Mouse (Mus musculus): ENCODE measurements around the gene Shisa5.

DNA sequence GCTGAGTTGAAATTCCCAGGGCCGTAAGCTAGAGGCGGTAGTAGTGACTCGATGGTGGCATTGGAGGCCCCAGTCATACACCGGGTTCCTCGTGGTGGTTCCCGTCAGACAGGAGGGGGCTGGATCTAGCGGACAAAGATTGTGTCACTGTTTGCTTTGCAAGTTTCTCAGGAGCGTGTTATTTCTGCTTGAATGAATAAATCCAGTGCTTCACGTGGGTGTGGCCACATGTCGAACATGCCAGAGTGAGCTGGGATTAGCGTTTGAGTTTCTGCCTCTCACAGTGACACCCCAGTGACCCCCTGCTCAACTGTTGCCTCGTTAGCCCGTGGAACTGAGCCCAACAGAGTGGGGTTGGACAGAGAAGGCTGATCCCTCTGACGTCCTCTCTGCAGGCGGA, 52.1 kb downstream of the Shisa5 start:
- TF ChIP-seq USF1 (IDR thresholded peaks at IDR 0.05; ENCODE audit: low read depth) (no peak), MAX (IDR thresholded peaks at IDR 0.05; ENCODE audit: low read depth) (no peak), POLR2A (IDR thresholded peaks at IDR 0.05; ENCODE audit: insufficient read length, low read depth) (no peak), REST (IDR thresholded peaks at IDR 0.05; ENCODE audit: insufficient read depth, insufficient read length) (no peak), CEBPB (IDR thresholded peaks at IDR 0.05; ENCODE audit: insufficient read depth, poor library complexity, severe bottlenecking) (no peak), TCF12 (IDR thresholded peaks at IDR 0.05; ENCODE audit: insufficient read depth, poor library complexity, severe bottlenecking) (no peak), E2F4 (IDR thresholded peaks at IDR 0.05; ENCODE audit: insufficient read depth) (no peak), MYOG (IDR thresholded peaks at IDR 0.05; ENCODE audit: control insufficient read depth in 1 of 3, insufficient read depth in 1 of 3, insufficient read length in 2 of 3, low read depth in 2 of 3) (no peak)
